Mouse (Mus musculus) right cerebral cortex, adult 18-20 months (tissue): Measurements from ENCODE around the gene Psg16.
A peak's percentile ranks its signal among the peaks of the same experiment; 100 is the strongest.

ENCODE experiments used
- DNase-seq: peaks from one replicate; pipeline ENCODE4 v3.0.0; 2022; ENCODE audit warnings: mixed read lengths

Gene Psg16

DNA sequence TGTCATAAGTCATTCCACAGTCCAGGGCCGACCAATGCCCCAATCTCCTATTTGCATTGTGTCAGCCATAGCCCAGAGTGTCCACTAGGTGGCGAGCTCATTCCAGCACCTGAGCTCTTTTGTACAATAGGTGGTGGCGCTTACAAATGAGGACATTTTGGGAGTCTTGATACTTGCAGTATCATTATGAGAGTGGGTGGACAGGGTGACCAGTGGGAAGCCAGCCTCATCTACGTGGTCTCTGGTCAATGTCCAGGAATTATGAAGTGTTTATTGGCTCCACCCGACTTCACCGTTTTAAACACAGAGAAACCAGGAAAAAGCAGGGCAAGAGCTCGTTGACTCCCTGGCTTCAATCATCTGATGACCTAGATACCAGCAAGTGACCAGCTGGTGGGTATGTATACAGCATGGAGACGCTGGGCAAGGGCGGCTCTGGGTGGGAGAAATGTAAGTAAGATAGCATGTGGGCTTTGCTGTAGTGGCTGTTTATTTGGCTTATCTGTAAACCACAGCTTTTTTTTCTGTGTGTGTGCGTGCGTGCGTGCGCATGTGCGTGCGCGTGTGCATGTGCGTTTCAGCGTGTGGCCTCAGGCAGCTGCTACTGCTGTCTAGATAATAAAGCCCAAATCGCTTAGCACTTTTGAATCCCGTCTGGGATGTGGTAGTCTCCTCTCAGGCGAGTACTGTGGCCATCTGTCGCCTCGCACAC lies at the start of gene Psg16:
Psg16 (plus strand) TSS at position 137 of the 712 bp plus-strand sequence.
- DNase-seq: peak; percentile 58

DNA sequence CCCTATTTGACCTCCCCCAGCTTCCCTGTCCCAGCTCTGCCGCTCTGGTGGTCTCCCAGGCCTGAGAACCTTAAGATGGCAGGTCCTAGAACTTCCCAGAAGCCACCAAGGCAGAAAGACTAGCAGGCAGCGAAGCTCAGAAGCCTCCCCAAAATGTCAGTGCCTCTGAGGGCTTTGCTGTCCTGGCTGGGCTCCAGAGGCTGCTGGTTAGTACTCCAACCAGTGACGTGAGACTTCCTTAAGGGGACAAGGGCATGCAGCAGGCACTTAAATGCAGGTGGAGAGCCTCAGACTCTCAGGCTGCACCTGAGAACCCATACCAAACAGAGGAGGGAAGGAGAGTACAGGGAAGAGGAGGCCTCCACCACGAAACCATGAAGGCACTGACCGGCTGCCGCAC lies 49.7 kb upstream of the Psg16 start:
- DNase-seq: no peak

- DNase-seq: no peak
Measured at GRCm38 (mm10) chr7:17024814-17025504, 48.9 kb upstream of the Psg16 start.

DNA sequence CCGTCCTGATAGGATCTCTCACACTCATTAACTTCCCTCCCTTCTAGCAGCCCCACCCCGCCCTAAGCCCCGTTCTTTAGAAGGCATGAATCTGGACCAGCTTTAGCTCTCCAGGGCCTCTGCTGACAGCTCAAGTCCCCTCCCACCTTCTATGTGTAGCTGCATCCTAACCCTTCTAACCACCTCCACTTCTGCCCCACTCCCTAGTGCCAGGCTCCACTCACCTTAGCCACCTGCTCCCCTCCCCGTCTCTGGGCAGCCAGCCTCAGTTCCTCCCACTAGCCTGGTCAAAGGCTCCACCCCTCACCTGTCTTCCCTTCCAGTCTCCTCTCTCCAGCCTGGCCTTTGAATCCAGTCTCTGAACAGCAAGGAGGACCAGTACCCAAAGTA lies 48.3 kb upstream of the Psg16 start:
- no peak for DNase-seq

- no peak for DNase-seq
Measured at GRCm38 (mm10) chr7:17025896-17026622, 47.8 kb upstream of the Psg16 start.

GRCm38 (mm10) chr7:17026710-17027587 lies 46.9 kb upstream of the Psg16 start:
- peak; percentile 67 for DNase-seq

DNA sequence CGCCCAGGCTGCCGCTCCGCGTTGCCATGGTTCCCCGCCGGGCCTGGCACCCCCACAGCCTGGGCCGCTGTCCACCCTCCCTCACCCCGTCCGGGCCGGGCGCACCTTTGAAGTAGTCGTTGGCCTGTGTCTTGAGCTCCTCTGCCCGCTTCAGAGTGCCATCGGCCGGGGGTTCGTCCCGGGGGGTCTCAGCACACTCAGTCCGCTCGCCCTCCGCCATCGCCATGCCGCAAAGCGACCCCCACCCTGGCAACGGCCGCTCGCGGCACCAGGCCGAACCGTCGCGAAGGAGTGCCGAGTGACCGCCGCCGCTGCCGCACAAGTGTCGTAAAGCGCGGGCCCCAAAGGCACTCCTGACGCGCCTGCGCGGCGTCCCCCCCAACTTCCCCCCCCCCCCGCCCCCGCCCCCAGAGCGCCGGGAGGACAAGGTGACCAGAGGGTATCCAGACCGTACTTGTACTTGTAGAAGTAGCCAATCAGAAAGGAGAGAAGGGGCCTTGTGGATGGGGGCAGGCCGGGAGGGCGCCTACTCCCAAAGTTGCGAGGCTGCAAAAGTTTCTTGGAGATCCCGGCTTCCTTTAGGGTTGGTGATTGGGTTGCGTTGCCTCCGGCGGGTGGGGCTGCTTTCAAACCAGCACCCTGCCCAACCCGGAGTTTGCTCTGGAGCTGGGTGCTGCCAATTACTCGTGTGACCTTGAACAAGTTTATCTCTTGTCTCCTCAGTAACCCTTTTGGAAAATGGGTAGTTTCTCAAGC lies 46.1 kb upstream of the Psg16 start, which contains the start of gene Ppp5c:
Ppp5c (minus strand) TSS at position 337 of the 756 bp plus-strand sequence.
- peak; percentile 89 for DNase-seq

GRCm38 (mm10) chr7:17028923-17029322 lies 44.9 kb upstream of the Psg16 start:
- peak; percentile 63 for DNase-seq

- no peak for DNase-seq
Measured at GRCm38 (mm10) chr7:17030239-17030638, 43.6 kb upstream of the Psg16 start.

DNA sequence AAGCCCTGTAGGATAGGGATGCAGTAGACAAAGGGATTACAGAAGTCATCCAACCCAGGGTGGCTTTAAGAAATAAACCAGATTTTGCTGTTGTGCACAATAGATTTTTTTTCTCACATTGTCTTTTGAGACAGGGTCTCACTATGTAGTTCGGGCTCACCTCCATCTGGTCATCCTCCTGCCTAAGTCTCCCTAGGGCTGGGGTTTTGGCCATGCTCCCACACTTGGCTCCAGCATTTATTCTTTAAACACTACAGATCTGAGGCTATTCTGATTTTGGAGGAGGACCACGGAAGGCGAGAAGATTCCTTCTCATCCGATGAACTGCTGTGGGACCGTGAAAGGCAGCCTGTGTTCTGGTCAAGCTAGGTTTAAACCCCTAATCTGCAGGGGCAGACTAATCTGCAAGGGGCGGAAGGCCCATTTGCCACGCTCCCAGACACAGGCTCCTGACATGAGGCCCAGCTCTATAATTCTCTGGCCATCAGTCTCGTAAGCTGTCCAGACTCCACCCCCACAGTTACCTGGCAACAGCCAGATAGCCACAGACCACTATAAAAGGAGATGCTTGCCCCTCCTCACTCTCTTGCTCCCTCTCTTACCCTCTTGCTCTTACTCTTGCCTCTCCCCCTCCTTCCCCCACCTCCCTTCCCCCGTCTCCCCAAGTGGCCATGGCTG lies 35.7 kb upstream of the Psg16 start:
- no peak for DNase-seq

- peak; percentile 62 for DNase-seq
Measured at GRCm38 (mm10) chr7:17039373-17039772, 34.5 kb upstream of the Psg16 start.

DNA sequence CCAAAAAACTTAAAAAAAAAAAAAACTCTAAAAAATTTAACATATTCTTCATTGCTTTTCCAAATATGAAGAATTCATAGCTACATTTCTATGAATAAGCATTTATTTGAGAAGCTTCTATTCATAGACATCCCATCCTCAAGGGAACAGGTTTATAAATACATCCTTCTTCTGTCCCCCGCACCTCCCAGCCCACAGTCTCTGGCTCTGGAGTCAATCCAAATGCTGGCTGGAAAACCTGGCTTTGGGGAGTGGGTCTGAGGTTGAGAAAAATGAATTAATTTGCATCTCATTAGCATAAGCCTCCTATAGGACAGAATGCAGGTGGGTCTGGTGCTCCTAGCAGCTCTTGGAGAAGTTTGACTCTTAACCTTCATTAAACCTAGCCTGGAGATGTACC lies 28.1 kb upstream of the Psg16 start:
- DNase-seq: peak; percentile 66

DNA sequence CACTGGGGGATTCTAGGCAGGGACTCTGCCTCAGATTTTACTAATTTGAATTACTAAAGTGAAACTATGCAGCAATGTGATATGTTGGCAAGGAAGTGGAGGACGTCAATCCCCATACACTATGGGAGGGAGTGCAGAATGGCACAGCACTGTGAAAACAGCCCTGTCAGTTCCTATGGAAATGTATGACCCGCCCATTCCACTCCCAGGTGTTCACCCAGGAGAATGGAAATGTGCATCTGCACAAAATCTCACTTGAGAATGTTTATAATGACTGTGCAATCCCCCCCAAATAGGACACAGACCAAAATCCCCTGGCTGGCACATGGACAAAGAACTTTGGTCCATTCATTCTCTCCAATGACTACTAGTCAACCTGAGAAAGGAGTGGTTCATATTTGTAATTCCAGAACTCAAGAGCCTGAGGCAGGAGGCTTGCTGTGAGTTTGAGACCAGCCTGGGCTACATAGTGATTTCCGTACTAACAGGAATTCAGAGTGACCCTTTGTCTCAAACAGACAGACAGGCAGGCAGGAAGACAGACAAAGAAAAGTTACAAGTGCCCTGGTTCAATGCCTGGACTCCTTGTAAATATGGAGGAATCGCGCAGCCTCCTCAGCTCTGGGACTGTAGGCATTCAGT lies 26.7 kb upstream of the Psg16 start:
- no peak for DNase-seq

GRCm38 (mm10) chr7:17048431-17049190 lies 25.2 kb upstream of the Psg16 start:
- DNase-seq: no peak

DNA sequence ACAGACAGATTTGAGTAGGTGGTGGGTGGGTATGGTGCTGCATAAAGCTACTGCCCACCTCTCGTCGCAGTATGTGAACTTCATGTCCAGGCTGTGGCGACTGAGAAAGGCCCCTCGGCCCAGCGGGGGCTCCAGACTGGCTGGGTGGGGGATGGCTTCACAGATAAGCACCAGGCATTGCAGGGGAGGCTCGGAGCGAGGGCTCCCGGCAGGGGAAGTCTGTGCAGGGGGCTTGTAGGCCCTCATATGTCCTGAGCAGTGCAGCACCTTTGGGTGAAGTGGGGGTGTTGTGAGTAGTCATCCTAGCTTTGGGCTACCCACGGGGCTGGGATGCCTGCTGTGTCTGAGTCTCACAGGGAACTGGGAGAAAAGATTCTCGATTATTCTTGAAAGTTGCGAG lies 23.3 kb upstream of the Psg16 start:
- no peak for DNase-seq

DNA sequence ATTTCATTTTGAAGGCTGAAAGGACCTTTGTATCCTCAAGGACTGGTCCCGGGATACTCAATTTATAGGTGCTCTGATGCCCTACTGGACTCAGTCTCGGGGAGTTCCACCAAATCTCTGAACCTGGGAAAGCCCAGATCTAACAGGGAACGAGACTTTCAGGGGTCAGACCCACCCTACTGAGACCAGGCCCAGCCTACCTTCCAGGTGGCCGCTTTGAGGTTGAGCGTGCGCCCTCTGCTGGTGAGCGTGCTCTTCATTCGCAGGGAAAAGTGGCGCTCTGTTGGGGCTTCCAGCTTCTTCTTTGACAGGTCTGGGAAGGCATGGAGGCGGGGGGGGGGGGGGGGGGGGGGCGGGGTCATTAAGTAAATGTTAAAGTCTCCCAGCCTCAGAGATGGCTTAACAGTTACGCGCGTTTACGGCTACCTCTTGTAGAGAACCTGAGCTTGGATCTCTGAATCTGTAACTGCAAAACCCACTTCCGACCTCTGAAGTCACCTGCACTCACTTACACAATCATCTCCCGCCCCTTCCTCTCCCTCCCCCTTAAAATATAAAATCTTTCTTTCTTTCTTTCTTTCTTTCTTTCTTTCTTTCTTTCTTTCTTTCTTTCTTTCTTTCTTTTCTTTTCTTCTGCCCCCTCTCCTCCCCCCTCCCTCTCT lies 22.8 kb upstream of the Psg16 start:
- peak; percentile 50 for DNase-seq

- DNase-seq: no peak
Measured at GRCm38 (mm10) chr7:17054325-17054989, 19.4 kb upstream of the Psg16 start.

GRCm38 (mm10) chr7:17055287-17055946 lies 18.4 kb upstream of the Psg16 start:
- no peak for DNase-seq
